Mouse (Mus musculus) forebrain, embryonic 12.5 days (tissue): Measurements from ENCODE around the gene Snx6. TPM values are rescaled to one million over a fixed set of nuclear protein-coding genes. Genes with fewer than 3 reads are reported as not detected.

Source experiments
- ATAC-seq: fragments of 200-750 bp; cut with Nextera tagmentation; 2 replicates; pipeline ENCODE4 v1.8.0; 2017; ENCODE audit warnings: moderate TSS enrichment; ENCODE audit not compliant: low FRiP score
- H3K27ac ChIP-seq: fragments of 300-500 bp; sonication (generic); 2 replicates; pipeline ENCODE4 v1.5.1; 2016; ENCODE audit warnings: mild to moderate bottlenecking
- H3K27me3 ChIP-seq: fragments of 300-500 bp; sonication (generic); 2 replicates; pipeline ENCODE4 v1.6.1; 2016; ENCODE audit warnings: mild to moderate bottlenecking
- H3K36me3 ChIP-seq: fragments of 300-500 bp; sonication (generic); replicated peaks from 2 replicates; pipeline ENCODE4 v1.6.1; 2016; ENCODE audit warnings: mild to moderate bottlenecking
- H3K4me1 ChIP-seq: fragments of 300-500 bp; sonication (generic); 2 replicates; pipeline ENCODE4 v1.6.1; 2016
- H3K4me2 ChIP-seq: fragments of 300-500 bp; sonication (generic); 2 replicates; pipeline ENCODE4 v1.6.1; 2016; ENCODE audit warnings: mild to moderate bottlenecking, moderate library complexity
- H3K4me3 ChIP-seq: fragments of 300-500 bp; sonication (generic); replicated peaks from 2 replicates; pipeline ENCODE4 v1.5.1; 2016; ENCODE audit warnings: mild to moderate bottlenecking
- H3K9ac ChIP-seq: fragments of 300-500 bp; sonication (generic); 2 replicates; pipeline ENCODE4 v1.6.1; 2016; ENCODE audit warnings: mild to moderate bottlenecking
- H3K9me3 ChIP-seq: fragments of 300-500 bp; sonication (generic); 2 replicates; pipeline ENCODE4 v1.6.1; 2016
- WGBS: fragments of 180-500 bp; shearing (Covaris S2); methylation state at CpG from one replicate; pipeline ENCODE4 v1.1.7; 2016; 5-methylcytosine and 5-hydroxymethylcytosine counted together
- polyA plus RNA-seq: library from polyadenylated mRNA; unstranded; fragments of >200 nt; fragmentation: Nextera tagmentation; extraction: Ambion mirVana; gene quantifications from 2 replicates; pipeline ENCODE4 v1.2.1, GENCODE M21; 2016

Gene Snx6
- polyA plus RNA-seq, 1 experiment from 2014 or later = 204 TPM

GRCm38 (mm10) chr12:54825202-54825601 lies 29.7 kb upstream of the Snx6 start:
- no peaks in the 10 kb centered on the region; the same call in 1 of the 2 replicates for H3K4me1 ChIP-seq
- no peak for ATAC-seq
- no peak overlapping the region for H3K4me2 ChIP-seq
- no peaks in the 10 kb centered on the region for H3K27me3 ChIP-seq
- H3K9ac ChIP-seq = no peak overlapping the region
- WGBS = 95% methylated on average over 3 of the region's 3 CpGs
- no peaks in the 10 kb centered on the region for H3K9me3 ChIP-seq
- no peak overlapping the region for H3K4me3 ChIP-seq
- H3K36me3 ChIP-seq = no peaks in the 10 kb centered on the region
- H3K27ac ChIP-seq = no peak overlapping the region

DNA sequence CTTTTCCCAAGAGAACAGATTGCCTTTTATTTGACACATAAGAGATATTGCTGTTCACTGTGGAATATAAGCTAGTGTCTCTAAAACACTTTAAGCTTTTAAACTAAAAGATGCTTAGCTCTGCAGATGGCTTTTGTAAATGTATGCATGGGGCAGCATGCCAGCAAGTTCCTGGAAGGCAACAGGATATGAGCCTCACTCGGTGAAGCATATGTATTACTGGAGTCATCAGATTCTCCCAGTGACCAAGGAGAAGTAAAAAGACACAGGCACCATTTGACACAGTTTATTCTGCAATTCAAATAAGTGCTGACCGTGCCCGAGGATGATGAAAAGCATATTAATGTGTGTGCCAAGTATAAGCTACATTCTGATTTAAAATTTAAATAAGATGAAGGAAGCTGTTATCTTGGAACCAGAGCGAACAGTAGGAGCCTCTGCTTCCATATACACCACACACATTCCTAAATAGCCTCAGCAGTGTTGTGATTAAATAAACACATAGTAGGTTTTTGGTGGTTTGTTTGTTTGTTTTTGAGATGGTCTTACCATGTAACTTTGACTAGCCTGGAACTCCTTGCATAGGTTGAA lies 27.4 kb upstream of the Snx6 start:
- Histone ChIP-seq H3K27me3 (peaks cover 5% of the 10 kb centered on the region; the same call in 1 of the 2 replicates), H3K9me3 (no peaks in the 10 kb centered on the region), H3K4me1 (no peaks in the 10 kb centered on the region; the same call in 1 of the 2 replicates), H3K27ac (no peak overlapping the region), H3K4me3 (no peak overlapping the region), H3K36me3 (no peaks in the 10 kb centered on the region), H3K4me2 (no peak overlapping the region), H3K9ac (no peak overlapping the region)
- 62% methylated on average over 4 of the region's 4 CpGs for WGBS
- no peak for ATAC-seq

DNA sequence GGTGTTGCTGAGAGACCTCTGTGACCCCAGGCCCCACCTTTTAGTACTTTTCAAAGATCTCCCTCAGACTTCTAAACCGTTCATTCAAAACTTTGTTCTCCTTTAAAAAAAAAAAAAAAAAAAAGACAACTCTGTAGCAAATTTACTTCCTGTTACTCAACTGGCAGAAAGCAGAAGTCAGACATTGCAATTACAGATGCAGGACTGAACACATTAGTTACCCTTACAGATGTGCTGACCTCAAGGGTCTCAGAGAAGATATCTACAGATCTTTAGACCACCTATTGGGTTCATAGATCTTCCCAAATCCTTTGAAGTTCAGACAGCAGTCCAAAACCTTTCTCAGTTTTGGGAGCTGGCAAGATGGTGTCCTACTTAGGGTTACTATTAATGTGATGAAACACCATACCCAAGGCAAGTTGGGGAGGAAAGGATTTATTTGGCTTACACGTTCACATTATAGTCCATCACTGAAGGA lies 25.2 kb upstream of the Snx6 start:
- ATAC-seq = no peak

DNA sequence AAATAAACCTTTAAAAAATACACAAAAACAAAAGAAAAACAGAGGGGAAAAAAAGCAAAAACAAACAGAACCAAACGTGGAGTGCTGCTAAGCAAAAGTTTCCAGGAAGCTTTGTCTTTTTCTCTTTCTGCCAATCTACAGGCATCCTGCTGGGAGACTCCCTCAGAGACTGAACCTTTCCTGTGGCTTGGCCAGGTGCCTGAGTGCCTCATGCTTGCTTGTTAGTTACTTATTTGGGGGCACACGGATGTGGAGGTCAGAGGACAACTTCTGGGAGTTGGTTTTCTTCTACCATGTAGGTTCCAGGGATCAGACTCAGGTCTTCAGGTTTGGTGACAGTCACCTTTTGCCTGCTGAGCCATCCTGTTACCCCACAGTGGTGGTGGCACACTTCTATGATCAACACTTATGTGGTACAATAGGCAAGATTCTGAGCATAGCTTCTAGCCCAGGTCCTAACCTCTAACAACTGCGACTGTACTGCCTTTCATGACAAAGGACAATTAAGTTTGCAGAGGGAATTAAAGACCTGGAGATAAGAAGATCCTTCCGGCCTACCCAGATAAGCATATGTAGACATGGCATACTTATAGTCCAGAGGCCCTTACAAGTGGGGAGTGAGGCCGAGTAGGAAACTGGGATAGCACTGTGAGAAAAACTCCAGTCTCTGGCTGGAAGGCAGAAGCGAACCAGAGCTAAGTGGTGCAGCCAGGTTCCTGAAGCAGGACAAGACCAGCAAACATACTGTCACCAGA lies 23.9 kb upstream of the Snx6 start:
- Histone ChIP-seq H3K27me3 (peaks cover 5% of the 10 kb centered on the region; the same call in 1 of the 2 replicates), H3K4me2 (no peak overlapping the region), H3K9ac (no peak overlapping the region), H3K4me3 (no peak overlapping the region), H3K36me3 (no peaks in the 10 kb centered on the region), H3K27ac (no peak overlapping the region), H3K9me3 (no peaks in the 10 kb centered on the region), H3K4me1 (no peaks in the 10 kb centered on the region; the same call in 1 of the 2 replicates)
- ATAC-seq = no peak
- 73% methylated on average over 6 of the region's 6 CpGs for WGBS

More for the DNA sequence above, 25.2 kb upstream of the Snx6 start:
- no peak overlapping the region for H3K27ac ChIP-seq
- H3K4me3 ChIP-seq = no peak overlapping the region
- no peaks in the 10 kb centered on the region for H3K9me3 ChIP-seq
- 51% methylated on average over 2 of the region's 2 CpGs for WGBS
- peaks cover 5% of the 10 kb centered on the region; the same call in 1 of the 2 replicates for H3K27me3 ChIP-seq
- H3K4me2 ChIP-seq = no peak overlapping the region
- no peaks in the 10 kb centered on the region for H3K36me3 ChIP-seq
- no peaks in the 10 kb centered on the region; the same call in 1 of the 2 replicates for H3K4me1 ChIP-seq
- H3K9ac ChIP-seq = no peak overlapping the region

- no peak overlapping the region for H3K4me3 ChIP-seq
Measured at GRCm38 (mm10) chr12:54810142-54810541, 14.6 kb upstream of the Snx6 start.

DNA sequence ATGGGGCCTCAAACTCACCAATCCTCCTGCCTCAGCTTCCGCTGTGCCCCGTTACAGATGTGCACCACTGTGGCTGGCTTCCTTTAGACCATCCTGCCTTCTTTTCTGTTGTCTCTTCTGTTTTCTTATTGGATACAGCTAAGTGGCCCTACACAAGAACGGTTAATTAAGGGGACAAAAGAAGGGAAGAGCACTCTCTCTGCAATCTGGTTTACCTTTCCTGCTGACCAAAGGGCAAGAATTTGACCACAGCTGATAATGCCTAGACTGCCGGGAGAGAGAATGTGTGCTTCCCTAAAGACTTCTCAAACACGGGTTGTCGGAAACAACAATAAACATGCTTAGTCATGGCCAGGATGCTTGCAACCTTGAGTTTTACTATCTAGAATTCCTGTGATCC lies 12.0 kb upstream of the Snx6 start:
- Histone ChIP-seq H3K27me3 (no peaks in the 10 kb centered on the region), H3K9ac (no peak overlapping the region), H3K4me2 (no peak overlapping the region), H3K4me3 (no peak overlapping the region), H3K27ac (no peak overlapping the region), H3K4me1 (peaks cover 4% of the 10 kb centered on the region; the same call in 1 of the 2 replicates), H3K9me3 (no peaks in the 10 kb centered on the region), H3K36me3 (no peaks in the 10 kb centered on the region)
- no peak for ATAC-seq
- WGBS = 66% methylated on average over 6 of the region's 6 CpGs

More at GRCm38 (mm10) chr12:54810142-54810541, 14.6 kb upstream of the Snx6 start:
- no peak overlapping the region for H3K9ac ChIP-seq
- H3K36me3 ChIP-seq = no peaks in the 10 kb centered on the region
- no peaks in the 10 kb centered on the region for H3K9me3 ChIP-seq
- H3K4me2 ChIP-seq = no peak overlapping the region
- WGBS = 87% methylated on average over 2 of the region's 2 CpGs
- ATAC-seq = no peak
- peaks cover 4% of the 10 kb centered on the region; the same call in 1 of the 2 replicates for H3K4me1 ChIP-seq
- H3K27ac ChIP-seq = no peak overlapping the region
- H3K27me3 ChIP-seq = no peaks in the 10 kb centered on the region

GRCm38 (mm10) chr12:54806131-54806530 lies 10.6 kb upstream of the Snx6 start:
- no peaks in the 10 kb centered on the region for H3K9me3 ChIP-seq
- no peak overlapping the region for H3K27ac ChIP-seq
- no peak overlapping the region for H3K4me2 ChIP-seq
- no peak overlapping the region for H3K9ac ChIP-seq
- no peak for ATAC-seq
- no peak overlapping the region for H3K4me3 ChIP-seq
- 71% methylated on average over 6 of the region's 6 CpGs for WGBS
- H3K36me3 ChIP-seq = no peaks in the 10 kb centered on the region
- peaks cover 4% of the 10 kb centered on the region; the same call in 1 of the 2 replicates for H3K4me1 ChIP-seq
- no peaks in the 10 kb centered on the region for H3K27me3 ChIP-seq

DNA sequence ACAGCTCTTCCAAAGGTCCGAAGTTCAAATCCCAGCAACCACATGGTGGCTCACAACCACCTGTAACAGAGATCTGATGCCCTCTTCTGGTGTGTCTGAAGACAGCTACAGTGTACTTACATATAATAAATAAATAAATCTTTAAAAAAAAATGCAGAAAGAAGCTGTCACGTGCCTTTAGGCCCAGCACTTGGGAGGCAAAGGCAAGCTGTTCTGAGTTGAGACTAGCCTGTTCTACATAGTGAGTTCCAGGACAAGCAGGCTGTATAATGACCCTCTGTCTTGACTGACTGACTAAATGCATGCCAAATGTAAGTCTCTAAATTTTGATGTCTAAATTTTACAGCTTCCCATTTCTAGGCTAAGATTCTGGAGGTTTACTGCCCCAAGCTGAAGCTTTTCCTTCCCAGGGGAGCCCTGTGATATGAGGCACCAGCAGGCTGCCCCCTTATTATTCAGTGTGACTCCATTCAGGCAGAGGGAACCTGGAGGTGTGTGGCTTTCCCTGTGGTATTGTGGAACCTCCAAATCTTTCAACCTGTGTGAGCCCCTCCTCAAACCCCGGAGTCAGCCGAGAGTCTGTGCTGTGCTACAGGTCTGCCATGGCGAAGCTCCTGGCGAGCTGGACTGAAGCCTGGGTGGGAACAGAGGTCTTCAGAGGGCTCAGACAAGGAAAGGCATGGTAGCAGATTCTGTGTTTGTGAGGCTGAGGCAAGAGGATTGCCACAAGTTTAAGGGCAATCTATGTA lies 9.9 kb upstream of the Snx6 start:
- Histone ChIP-seq H3K36me3 (no peaks in the 10 kb centered on the region), H3K9ac (no peak overlapping the region), H3K27me3 (no peaks in the 10 kb centered on the region), H3K27ac (no peak overlapping the region), H3K4me2 (no peak overlapping the region), H3K4me3 (no peak overlapping the region), H3K4me1 (peaks cover 4% of the 10 kb centered on the region; the same call in 1 of the 2 replicates), H3K9me3 (no peaks in the 10 kb centered on the region)
- no peak for ATAC-seq
- WGBS = 84% methylated on average over 6 of the region's 6 CpGs

GRCm38 (mm10) chr12:54803531-54803930 lies 8.0 kb upstream of the Snx6 start:
- no peak overlapping the region for H3K27ac ChIP-seq
- H3K27me3 ChIP-seq = no peaks in the 10 kb centered on the region
- no peak overlapping the region for H3K9ac ChIP-seq
- no peak for ATAC-seq
- no peak overlapping the region for H3K4me2 ChIP-seq
- 84% methylated on average over 3 of the region's 3 CpGs for WGBS
- no peaks in the 10 kb centered on the region for H3K36me3 ChIP-seq
- no peaks in the 10 kb centered on the region for H3K9me3 ChIP-seq
- H3K4me1 ChIP-seq = peaks cover 4% of the 10 kb centered on the region; the same call in 1 of the 2 replicates
- no peak overlapping the region for H3K4me3 ChIP-seq

GRCm38 (mm10) chr12:54796516-54797195 lies 1.2 kb upstream of the Snx6 start:
- 89% methylated on average over 8 of the region's 8 CpGs for WGBS
- Histone ChIP-seq H3K27me3 (no peaks in the 10 kb centered on the region), H3K27ac (no peak overlapping the region), H3K9ac (no peak overlapping the region), H3K4me1 (peaks cover 20% of the 10 kb centered on the region), H3K4me3 (no peak overlapping the region), H3K36me3 (no peaks in the 10 kb centered on the region; the same call in 1 of the 2 replicates), H3K4me2 (no peak overlapping the region), H3K9me3 (no peaks in the 10 kb centered on the region)
- no peak for ATAC-seq

GRCm38 (mm10) chr12:54794392-54794791 lies 1.1 kb downstream of the Snx6 start:
- H3K27ac ChIP-seq = no peak overlapping the region
- ATAC-seq = no peak
- H3K36me3 ChIP-seq = no peaks in the 10 kb centered on the region; the same call in 1 of the 2 replicates
- H3K4me3 ChIP-seq = peak overlapping the region; percentile 96
- WGBS = 26% methylated on average over 3 of the region's 3 CpGs
- peaks cover 32% of the 10 kb centered on the region for H3K4me1 ChIP-seq
- no peaks in the 10 kb centered on the region for H3K27me3 ChIP-seq
- peak overlapping the region; percentile 67 for H3K4me2 ChIP-seq
- H3K9ac ChIP-seq = peak overlapping the region; percentile 97
- H3K9me3 ChIP-seq = no peaks in the 10 kb centered on the region
